Mouse (Mus musculus) adrenal gland, postnatal 10 days (tissue): ENCODE results near the gene Gfod2. TPM values are rescaled to one million over a fixed set of nuclear protein-coding genes. Genes with fewer than 3 reads are reported as not detected.

Experiments used
- DNase-seq: peaks from one replicate; pipeline ENCODE4 v3.0.0; 2021; ENCODE audit warnings: mixed read lengths
- total RNA-seq, 2 experiments: library from RNA; stranded (reverse); gene quantifications; 2 replicates each; pipeline ENCODE4 v1.2.3; 2021

Gfod2 gene
- total RNA-seq, 2 experiments from 2014 or later = 7.5 to 12.8 TPM

DNA sequence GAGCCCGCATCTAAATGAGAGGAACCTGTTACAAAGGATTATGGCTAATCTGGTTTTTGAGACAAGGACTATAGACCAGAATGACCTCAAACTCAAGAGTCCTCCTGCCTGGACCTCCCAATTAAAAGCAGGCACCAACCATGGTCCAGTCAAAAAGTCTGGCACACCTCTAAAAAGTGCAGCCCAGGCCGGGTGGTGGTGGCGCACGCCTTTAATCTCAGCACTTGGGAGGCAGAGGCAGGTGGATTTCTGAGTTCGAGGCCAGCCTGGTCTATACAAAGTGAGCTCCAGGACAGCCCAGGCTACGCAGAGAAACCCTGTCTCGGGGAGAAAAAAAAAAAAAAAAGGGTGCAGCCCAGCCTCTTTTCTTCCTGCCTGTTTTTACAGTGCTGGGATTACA is 73.1 kb downstream of the Gfod2 start:
- no peak for DNase-seq

GRCm38 (mm10) chr8:105677891-105678290 is 80.6 kb downstream of the Gfod2 start:
- DNase-seq = no peak

Other genes with a start within 250 kb of the Gfod2 start
- 1 to 10 TPM; 1.9 to 2.5 TPM for gene Hsd11b2, start 239.9 kb downstream of the Gfod2 start, total RNA-seq
- gene Atp6v0d1, start 192.6 kb downstream of the Gfod2 start, total RNA-seq = 10 to 100 TPM; 92.8 to 94.0 TPM
- gene Ripor1, start 153.4 kb downstream of the Gfod2 start, total RNA-seq = 10 to 100 TPM; 30.4 to 34.5 TPM
- 10 to 100 TPM; 53.0 to 62.3 TPM for gene Ctcf, start 122.1 kb downstream of the Gfod2 start, total RNA-seq
- gene Agrp, start 121.3 kb downstream of the Gfod2 start, total RNA-seq = 1 to 10 TPM in 1 of 2 experiments, under 1 TPM in 1; 0.97 to 1.3 TPM
- gene Carmil2, start 72.4 kb downstream of the Gfod2 start, total RNA-seq = 1 to 10 TPM; 3.6 to 4.5 TPM
- 10 to 100 TPM; 27.9 to 28.2 TPM for gene Acd, start 57.6 kb downstream of the Gfod2 start, total RNA-seq
- 10 to 100 TPM in 1 of 2 experiments, 1 to 10 TPM in 1; 9.1 to 12.6 TPM for gene Pard6a, start 57.5 kb downstream of the Gfod2 start, total RNA-seq
- gene 4933405L10Rik, start 51.0 kb downstream of the Gfod2 start, total RNA-seq = not detected
- 1 to 10 TPM; 3.9 to 7.5 TPM for gene Enkd1, start 50.5 kb downstream of the Gfod2 start, total RNA-seq
- 10 to 100 TPM; 25.4 to 30.0 TPM for gene Ranbp10, start 68.7 kb upstream of the Gfod2 start, total RNA-seq
- gene Tsnaxip1, start 69.1 kb upstream of the Gfod2 start, total RNA-seq = not detected
- 10 to 100 TPM in 1 of 2 experiments, 1 to 10 TPM in 1; 7.6 to 10.4 TPM for gene Cenpt, start 94.6 kb upstream of the Gfod2 start, total RNA-seq
- 10 to 100 TPM; 28.3 to 32.0 TPM for gene Thap11, start 96.5 kb upstream of the Gfod2 start, total RNA-seq
- 10 to 100 TPM; 39.1 to 40.1 TPM for gene Nutf2, start 101.9 kb upstream of the Gfod2 start, total RNA-seq
- gene Edc4, start 122.2 kb upstream of the Gfod2 start, total RNA-seq = 10 to 100 TPM; 28.0 to 35.3 TPM
- under 1 TPM in 1 of 2 experiments, not detected in 1; 0.55 TPM for gene Nrn1l, start 134.9 kb upstream of the Gfod2 start, total RNA-seq
- gene Pskh1, start 141.8 kb upstream of the Gfod2 start, total RNA-seq = 10 to 100 TPM; 32.9 to 35.6 TPM
- gene Ctrl, start 175.2 kb upstream of the Gfod2 start, total RNA-seq = under 1 TPM; 0.30 to 0.70 TPM
- 10 to 100 TPM; 58.0 to 66.3 TPM for gene Psmb10, start 179.8 kb upstream of the Gfod2 start, total RNA-seq
- 10 to 100 TPM; 39.2 to 89.9 TPM for gene Lcat, start 184.7 kb upstream of the Gfod2 start, total RNA-seq
- 10 to 100 TPM; 30.5 to 33.7 TPM for gene Slc12a4, start 207.4 kb upstream of the Gfod2 start, total RNA-seq
- not detected for gene Dpep3, start 220.8 kb upstream of the Gfod2 start, total RNA-seq
- gene Dus2, start 232.7 kb upstream of the Gfod2 start, total RNA-seq = 10 to 100 TPM; 13.5 to 15.2 TPM
- not detected for gene Dpep2nb, start 247.3 kb upstream of the Gfod2 start, total RNA-seq